Mouse (Mus musculus) heart, embryonic 15.5 days (tissue): ENCODE results near the gene Izumo4. TPM values are rescaled to one million over a fixed set of nuclear protein-coding genes. Genes with fewer than 3 reads are reported as not detected.

Source experiments
- polyA plus RNA-seq: library from polyadenylated mRNA; unstranded; fragments of >200 nt; fragmentation: Nextera tagmentation; extraction: Ambion mirVana; gene quantifications from 2 replicates; pipeline ENCODE4 v1.2.1, GENCODE M21; 2015

Izumo4 gene
- polyA plus RNA-seq, 1 experiment from 2014 or later, result 10.4 TPM

Other genes with a start within 250 kb of the Izumo4 start
- gene Onecut3, start 207.3 kb upstream of the Izumo4 start, polyA plus RNA-seq, result not detected in 2 replicates
- gene Atp8b3, start 163.1 kb upstream of the Izumo4 start, polyA plus RNA-seq, result 0.05 and 0.06 TPM in 2 replicates
- gene Rexo1, start 140.6 kb upstream of the Izumo4 start, polyA plus RNA-seq, result 13.6 and 20.2 TPM in 2 replicates
- 4.7 and 6.4 TPM in 2 replicates for gene Klf16, start 124.9 kb upstream of the Izumo4 start, polyA plus RNA-seq
- 84.2 and 110 TPM in 2 replicates for gene Abhd17a, start 111.8 kb upstream of the Izumo4 start, polyA plus RNA-seq
- gene Scamp4, start 99.3 kb upstream of the Izumo4 start, polyA plus RNA-seq, result 55.9 and 71.6 TPM in 2 replicates
- gene Adat3, start 99.3 kb upstream of the Izumo4 start, polyA plus RNA-seq, result 3.0 and 3.9 TPM in 2 replicates
- 1.2 and 2.7 TPM in 2 replicates for gene Gm49322, start 96.2 kb upstream of the Izumo4 start, polyA plus RNA-seq
- 78.2 and 112 TPM in 2 replicates for gene Csnk1g2, start 79.3 kb upstream of the Izumo4 start, polyA plus RNA-seq
- 45.4 and 64.8 TPM in 2 replicates for gene Btbd2, start 45.1 kb upstream of the Izumo4 start, polyA plus RNA-seq
- gene Mknk2, start 24.1 kb upstream of the Izumo4 start, polyA plus RNA-seq, result 70.8 and 99.5 TPM in 2 replicates
- gene Mob3a, start 207 bp upstream of the Izumo4 start, polyA plus RNA-seq, result 22.1 and 33.6 TPM in 2 replicates
- gene Ap3d1, start 40.1 kb downstream of the Izumo4 start, polyA plus RNA-seq, result 45.0 and 51.4 TPM in 2 replicates
- 16.1 and 22.4 TPM in 2 replicates for gene Dot1l, start 53.0 kb downstream of the Izumo4 start, polyA plus RNA-seq
- 38.3 and 48.3 TPM in 2 replicates for gene Sf3a2, start 96.0 kb downstream of the Izumo4 start, polyA plus RNA-seq
- gene Plekhj1, start 96.4 kb downstream of the Izumo4 start, polyA plus RNA-seq, result 65.2 and 83.1 TPM in 2 replicates
- 0.16 and 0.19 TPM in 2 replicates for gene Amh, start 103.1 kb downstream of the Izumo4 start, polyA plus RNA-seq
- gene Jsrp1, start 111.3 kb downstream of the Izumo4 start, polyA plus RNA-seq, result 4.0 and 5.1 TPM in 2 replicates
- 1,772 and 2,077 TPM in 2 replicates for gene Oaz1, start 124.5 kb downstream of the Izumo4 start, polyA plus RNA-seq
- gene Lingo3, start 141.9 kb downstream of the Izumo4 start, polyA plus RNA-seq, result 0.29 and 0.43 TPM in 2 replicates
- 153 and 154 TPM in 2 replicates for gene Lsm7, start 153.0 kb downstream of the Izumo4 start, polyA plus RNA-seq
- gene Sppl2b, start 153.1 kb downstream of the Izumo4 start, polyA plus RNA-seq, result 23.1 and 32.5 TPM in 2 replicates
- gene Tmprss9, start 169.7 kb downstream of the Izumo4 start, polyA plus RNA-seq, result 0.04 TPM in 1 of 2 replicates, not detected in the other
- 269 and 299 TPM in 2 replicates for gene Timm13, start 198.8 kb downstream of the Izumo4 start, polyA plus RNA-seq
- gene Lmnb2, start 216.1 kb downstream of the Izumo4 start, polyA plus RNA-seq, result 22.0 and 32.1 TPM in 2 replicates
- 30.8 and 34.1 TPM in 2 replicates for gene Gadd45b, start 227.9 kb downstream of the Izumo4 start, polyA plus RNA-seq